Mouse (Mus musculus) intestine, postnatal 0 days (tissue): ENCODE measurements at regions not wholly inside any gene's neighbourhood (a gene's known extent, or its start where the extent isn't known, plus 50 kb on each side); places are given as distances from the start of the nearest gene placed in this dataset.
A peak's percentile ranks its signal among the peaks of the same experiment; 100 is the strongest.

Experiments used
- ATAC-seq: fragments of 200-750 bp; cut with Nextera tagmentation; 2 replicates; pipeline ENCODE4 v1.8.0; 2017; ENCODE audit warnings: mild to moderate bottlenecking, moderate TSS enrichment, moderate library complexity
- H3K27ac ChIP-seq: fragments of 300-500 bp; sonication (generic); 2 replicates; pipeline ENCODE4 v1.5.1; 2014; ENCODE audit warnings: mild to moderate bottlenecking, low read depth, low read length, moderate library complexity
- H3K27me3 ChIP-seq: fragments of 300-500 bp; sonication (generic); replicated peaks from 2 replicates; pipeline ENCODE4 v1.6.1; 2014; ENCODE audit warnings: low read length, mixed read lengths; ENCODE audit not compliant: control insufficient read depth, insufficient read depth
- H3K36me3 ChIP-seq: fragments of 300-500 bp; sonication (generic); 2 replicates; pipeline ENCODE4 v1.6.1; 2014; ENCODE audit warnings: mild to moderate bottlenecking, moderate library complexity; ENCODE audit not compliant: control insufficient read depth, insufficient read depth
- H3K4me1 ChIP-seq: fragments of 300-500 bp; sonication (generic); replicated peaks from 2 replicates; pipeline ENCODE4 v1.6.1; 2014; ENCODE audit warnings: antibody characterized with exemption, low read length, mixed read lengths; ENCODE audit not compliant: control insufficient read depth, insufficient read depth
- H3K4me2 ChIP-seq: fragments of 300-500 bp; sonication (generic); replicated peaks from 2 replicates; pipeline ENCODE4 v1.6.1; 2014; ENCODE audit warnings: low read depth, mild to moderate bottlenecking, moderate library complexity
- H3K4me3 ChIP-seq: fragments of 300-500 bp; sonication (generic); 2 replicates; pipeline ENCODE4 v1.5.1; 2014; ENCODE audit warnings: low read depth, low read length
- H3K9ac ChIP-seq: fragments of 300-500 bp; sonication (generic); 2 replicates; pipeline ENCODE4 v1.6.1; 2014; ENCODE audit warnings: mild to moderate bottlenecking, low read depth, low read length
- H3K9me3 ChIP-seq: fragments of 300-500 bp; sonication (generic); 2 replicates; pipeline ENCODE4 v1.6.1; 2016; ENCODE audit warnings: mixed run types; ENCODE audit not compliant: control insufficient read depth
- CTCF ChIP-seq: sonication (generic); IDR thresholded peaks from 2 replicates; pipeline ENCODE4 v1.5.1; 2016; ENCODE audit warnings: low read depth, mild to moderate bottlenecking, control low read depth, antibody characterized with exemption, moderate library complexity
- WGBS: fragments of 180-500 bp; shearing (Covaris S2); extraction: QIAGEN DNeasy Blood & Tissue Kit; methylation state at CpG from one replicate; pipeline ENCODE4 v1.1.7; 2014; 5-methylcytosine and 5-hydroxymethylcytosine counted together

- 88% methylated on average over 2 of the region's 2 CpGs for WGBS
- ATAC-seq: no peak
- Histone ChIP-seq H3K4me1 (no peaks in the 10 kb centered on the region), H3K36me3 (no peaks in the 10 kb centered on the region), H3K4me2 (no peak overlapping the region), H3K9ac (no peak overlapping the region), H3K27ac (no peak overlapping the region), H3K9me3 (no peaks in the 10 kb centered on the region), H3K4me3 (no peak overlapping the region), H3K27me3 (no peaks in the 10 kb centered on the region)
- TF ChIP-seq CTCF: peak; percentile 66
Observed at GRCm38 (mm10) chr15:96848150-96848549, 148.6 kb upstream of the Slc38a2 start.

GRCm38 (mm10) chr15:96845221-96845620, 145.7 kb upstream of the Slc38a2 start:
- Histone ChIP-seq H3K9me3 (no peaks in the 10 kb centered on the region), H3K4me3 (no peak overlapping the region), H3K4me1 (no peaks in the 10 kb centered on the region), H3K27me3 (no peaks in the 10 kb centered on the region), H3K36me3 (no peaks in the 10 kb centered on the region), H3K4me2 (no peak overlapping the region), H3K9ac (no peak overlapping the region), H3K27ac (no peak overlapping the region)
- no peak for TF ChIP-seq CTCF
- no peak for ATAC-seq
- WGBS: 89% methylated on average over 6 of the region's 6 CpGs

- H3K4me2 ChIP-seq: no peak overlapping the region
- ATAC-seq: no peak
- H3K36me3 ChIP-seq: no peaks in the 10 kb centered on the region
- H3K27ac ChIP-seq: no peak overlapping the region
- no peak overlapping the region for H3K4me3 ChIP-seq
- no peaks in the 10 kb centered on the region for H3K9me3 ChIP-seq
- H3K9ac ChIP-seq: no peak overlapping the region
- no peaks in the 10 kb centered on the region for H3K27me3 ChIP-seq
- H3K4me1 ChIP-seq: no peaks in the 10 kb centered on the region
- no peak for TF ChIP-seq CTCF
- 66% methylated on average over 4 of the region's 4 CpGs for WGBS
Observed at GRCm38 (mm10) chr15:96844290-96844689, 144.8 kb upstream of the Slc38a2 start.

- no peak for TF ChIP-seq CTCF
- no peaks in the 10 kb centered on the region for H3K27me3 ChIP-seq
- H3K9ac ChIP-seq: no peak overlapping the region
- H3K9me3 ChIP-seq: no peaks in the 10 kb centered on the region
- no peak overlapping the region for H3K4me2 ChIP-seq
- H3K4me1 ChIP-seq: no peaks in the 10 kb centered on the region
- 72% methylated on average over 7 of the region's 7 CpGs for WGBS
- no peak overlapping the region for H3K4me3 ChIP-seq
- H3K36me3 ChIP-seq: no peaks in the 10 kb centered on the region
- no peak for ATAC-seq
- H3K27ac ChIP-seq: no peak overlapping the region
Observed at GRCm38 (mm10) chr15:96843589-96843988, 144.1 kb upstream of the Slc38a2 start.

- H3K27ac ChIP-seq: no peak overlapping the region
- no peaks in the 10 kb centered on the region for H3K36me3 ChIP-seq
- ATAC-seq: no peak
Observed at GRCm38 (mm10) chr15:96842881-96843280, 143.4 kb upstream of the Slc38a2 start.

GRCm38 (mm10) chr15:96836670-96837069, 137.1 kb upstream of the Slc38a2 start:
- no peak overlapping the region for H3K27ac ChIP-seq
- H3K9ac ChIP-seq: no peak overlapping the region
- no peak for TF ChIP-seq CTCF
- no peak for ATAC-seq
- H3K4me2 ChIP-seq: no peak overlapping the region
- WGBS: 94% methylated on average over 3 of the region's 3 CpGs
- no peak overlapping the region for H3K4me3 ChIP-seq
- H3K9me3 ChIP-seq: no peaks in the 10 kb centered on the region
- no peaks in the 10 kb centered on the region for H3K36me3 ChIP-seq
- H3K4me1 ChIP-seq: no peaks in the 10 kb centered on the region
- H3K27me3 ChIP-seq: no peaks in the 10 kb centered on the region

More at GRCm38 (mm10) chr15:96842881-96843280, 143.4 kb upstream of the Slc38a2 start:
- Histone ChIP-seq H3K4me1 (no peaks in the 10 kb centered on the region), H3K4me2 (no peak overlapping the region), H3K27me3 (no peaks in the 10 kb centered on the region), H3K9me3 (no peaks in the 10 kb centered on the region), H3K9ac (no peak overlapping the region), H3K4me3 (no peak overlapping the region)
- WGBS: 62% methylated on average over 3 of the region's 3 CpGs
- no peak for TF ChIP-seq CTCF

- ATAC-seq: peak; percentile 72
- Histone ChIP-seq H3K4me1 (no peaks in the 10 kb centered on the region; the same call in 1 of the 2 replicates), H3K27me3 (no peaks in the 10 kb centered on the region), H3K4me2 (peak overlapping the region; percentile 35; the same call in 1 of the 2 replicates), H3K4me3 (no peak overlapping the region), H3K27ac (no peak overlapping the region), H3K36me3 (no peaks in the 10 kb centered on the region), H3K9ac (no peak overlapping the region), H3K9me3 (no peaks in the 10 kb centered on the region)
- TF ChIP-seq CTCF: peak; percentile 50
- WGBS: 26% methylated on average over 9 of the region's 9 CpGs
Observed at GRCm38 (mm10) chr15:96834862-96835261, 135.3 kb upstream of the Slc38a2 start.
